Mouse (Mus musculus): ENCODE data around the gene Ldlrad3.

Ldlrad3 gene

GRCm38 (mm10) chr2:102113323-102113722, 72.9 kb downstream of the Ldlrad3 start:
- DNase-seq: no peak

GRCm38 (mm10) chr2:102111906-102112499, 74.2 kb downstream of the Ldlrad3 start:
- peak; percentile 63 for DNase-seq

DNA sequence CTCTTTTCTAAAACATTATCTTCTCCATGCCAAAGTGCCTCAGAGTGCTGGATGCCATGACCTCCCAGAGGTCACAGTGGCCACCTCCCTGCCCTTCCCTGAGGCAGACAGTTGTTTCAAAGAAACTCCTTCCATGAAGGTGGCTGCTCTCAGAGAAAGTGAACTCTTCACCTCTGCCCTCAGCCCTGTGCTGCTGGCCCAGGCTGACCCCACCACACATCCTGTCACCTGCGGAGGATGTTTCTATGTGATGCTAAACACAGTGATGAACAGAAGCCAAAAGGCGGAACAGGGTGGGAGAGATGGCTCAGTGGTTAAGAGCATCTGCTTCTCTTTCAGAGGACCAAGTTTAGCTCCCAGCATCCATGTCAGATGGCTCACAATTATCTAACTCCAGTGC, 75.9 kb downstream of the Ldlrad3 start:
- no peak for DNase-seq

DNA sequence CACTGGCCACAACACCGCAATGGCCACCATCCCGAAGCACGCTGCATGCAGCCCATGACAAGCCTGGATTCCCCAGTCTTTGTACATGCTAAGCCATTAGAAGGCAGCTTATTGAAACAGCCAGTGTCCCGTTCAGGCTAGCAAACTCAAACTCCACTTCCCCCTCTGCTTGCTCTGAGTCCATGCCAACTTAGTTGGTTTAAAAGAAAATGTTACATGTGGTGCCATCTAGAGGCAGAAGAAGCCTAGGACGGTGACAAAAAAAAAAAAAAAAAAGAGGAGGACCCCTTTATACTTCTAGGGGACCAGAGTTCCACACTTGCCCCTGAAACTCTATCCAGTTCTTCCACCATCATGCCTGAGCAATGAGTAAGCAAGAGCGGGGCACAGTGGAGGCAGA, 78.9 kb downstream of the Ldlrad3 start:
- peak; percentile 53 for DNase-seq

DNA sequence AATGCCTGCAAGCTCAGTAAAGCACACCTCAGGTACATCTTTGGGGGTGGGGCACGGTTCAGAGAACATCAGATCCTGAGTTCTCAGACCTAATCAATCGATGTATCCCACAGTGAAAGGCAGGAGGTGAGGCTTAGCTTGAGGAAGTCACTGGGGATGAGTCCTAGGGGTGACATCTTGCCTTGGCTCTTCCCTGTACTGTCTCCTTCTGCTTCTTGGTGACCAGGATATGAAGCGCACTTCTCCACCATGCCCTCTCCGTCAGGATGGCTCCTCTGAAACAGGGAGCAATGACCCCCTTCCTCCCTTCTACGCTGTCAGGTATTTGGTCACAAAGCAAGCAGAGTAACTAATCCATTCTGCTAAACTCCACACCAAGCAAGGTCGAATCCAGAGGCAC, 79.5 kb downstream of the Ldlrad3 start:
- DNase-seq: no peak

GRCm38 (mm10) chr2:102105454-102105853, 80.7 kb downstream of the Ldlrad3 start:
- no peak for DNase-seq

GRCm38 (mm10) chr2:102103955-102104354, 82.2 kb downstream of the Ldlrad3 start:
- peak; percentile 81 for DNase-seq

GRCm38 (mm10) chr2:102100490-102100889, 85.7 kb downstream of the Ldlrad3 start:
- DNase-seq: no peak

GRCm38 (mm10) chr2:102099702-102100450, 86.3 kb downstream of the Ldlrad3 start:
- no peak for DNase-seq

DNA sequence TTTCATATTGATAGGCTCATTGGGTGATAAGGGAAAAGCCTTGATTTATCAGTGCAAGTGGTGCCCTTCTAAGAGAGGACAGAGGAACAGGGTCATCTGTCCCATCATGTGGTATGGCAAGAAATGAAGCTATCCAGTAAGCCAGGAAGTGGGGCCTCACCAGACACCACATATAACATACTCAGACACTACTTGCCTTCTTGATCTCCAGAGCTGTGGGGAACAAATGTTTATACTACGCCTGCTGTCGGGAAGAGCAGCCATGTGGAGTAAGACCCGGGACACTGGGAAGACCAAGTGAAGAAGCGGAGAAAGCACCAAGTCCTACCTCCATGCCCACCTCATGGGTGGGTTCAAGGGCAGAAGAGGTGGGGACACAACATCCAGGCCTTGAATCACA, 86.9 kb downstream of the Ldlrad3 start:
- no peak for DNase-seq

DNA sequence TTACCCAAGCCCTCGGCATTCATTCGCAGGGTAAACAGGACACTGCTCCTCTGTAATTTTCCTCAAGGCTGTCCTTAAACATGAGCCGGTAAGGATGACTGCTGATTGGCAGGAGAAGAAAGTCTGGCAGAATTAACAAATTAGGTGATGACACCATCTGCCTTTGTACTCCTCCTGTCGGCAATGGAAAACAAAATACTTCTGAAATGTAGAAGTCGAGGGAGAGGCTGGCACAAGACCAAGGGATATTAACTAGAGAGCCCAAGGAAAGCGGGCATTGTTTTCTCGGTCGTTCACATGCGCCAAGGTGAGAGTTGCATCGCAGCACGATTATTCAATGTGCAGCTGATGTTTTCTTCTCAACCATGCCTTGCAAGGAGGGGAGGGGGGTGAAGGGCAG, 91.4 kb downstream of the Ldlrad3 start:
- DNase-seq: no peak

DNA sequence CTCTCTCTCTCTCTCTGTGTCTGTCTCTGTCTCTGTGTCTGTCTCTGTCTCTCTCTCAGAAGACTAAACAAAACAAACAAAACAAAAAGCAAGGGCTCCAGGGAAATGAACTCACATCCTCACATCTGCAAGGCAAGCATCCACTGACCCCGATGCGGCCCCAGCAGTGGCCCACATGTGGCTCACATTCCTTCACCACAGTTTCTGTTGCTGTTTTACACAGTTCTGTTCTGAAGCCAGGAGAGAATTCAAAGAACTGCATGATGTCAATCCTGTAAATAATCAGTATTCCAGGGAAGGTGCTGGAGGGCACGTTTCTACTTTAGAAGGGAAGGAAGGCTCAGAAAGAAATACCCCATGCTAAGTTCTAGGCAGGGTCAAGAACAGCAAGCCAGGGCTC, 91.9 kb downstream of the Ldlrad3 start:
- no peak for DNase-seq

DNA sequence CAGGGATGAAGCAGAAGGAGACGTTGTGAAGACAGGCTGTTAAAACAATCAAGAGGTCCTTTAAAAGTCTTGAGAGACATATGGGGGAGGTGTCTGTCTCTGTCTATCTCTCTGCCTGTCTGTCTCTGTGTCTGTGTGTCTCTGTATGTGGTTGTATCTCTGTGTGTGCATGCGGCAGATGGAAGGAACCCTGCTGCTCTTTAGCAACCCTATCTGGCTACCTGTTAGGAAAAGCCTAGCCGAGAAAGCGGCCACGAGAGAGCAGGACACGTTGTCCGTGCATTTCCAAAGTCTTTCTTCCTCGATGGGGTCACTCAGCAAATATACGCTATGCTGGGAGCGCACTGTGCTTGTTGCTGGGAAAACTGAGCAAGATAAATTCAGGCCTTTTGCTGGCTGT, 93.6 kb downstream of the Ldlrad3 start:
- DNase-seq: no peak

GRCm38 (mm10) chr2:102091516-102092350, 94.5 kb downstream of the Ldlrad3 start:
- DNase-seq: peak; percentile 74

GRCm38 (mm10) chr2:102087787-102088186, 98.4 kb downstream of the Ldlrad3 start:
- no peak for DNase-seq

GRCm38 (mm10) chr2:102086583-102086982, 99.6 kb downstream of the Ldlrad3 start:
- no peak for DNase-seq

DNA sequence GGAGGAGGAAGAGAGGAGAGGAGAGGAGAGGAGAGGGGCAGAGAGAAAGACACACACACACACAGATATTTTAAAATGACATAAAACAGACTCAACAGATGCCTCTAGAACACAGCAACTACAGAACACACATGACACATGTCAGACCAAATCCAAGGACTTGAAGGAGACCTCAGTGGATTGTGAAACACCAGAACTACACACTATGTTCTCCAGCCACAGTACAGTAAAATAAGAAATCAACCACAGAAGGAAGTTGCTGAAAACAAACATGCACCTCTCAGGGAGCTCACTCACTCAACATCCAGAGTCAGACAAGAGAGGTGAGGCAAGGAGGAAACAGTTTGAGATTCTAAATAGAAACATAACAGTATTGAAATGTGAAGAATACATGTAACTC, 103.4 kb downstream of the Ldlrad3 start:
- no peak for DNase-seq

DNA sequence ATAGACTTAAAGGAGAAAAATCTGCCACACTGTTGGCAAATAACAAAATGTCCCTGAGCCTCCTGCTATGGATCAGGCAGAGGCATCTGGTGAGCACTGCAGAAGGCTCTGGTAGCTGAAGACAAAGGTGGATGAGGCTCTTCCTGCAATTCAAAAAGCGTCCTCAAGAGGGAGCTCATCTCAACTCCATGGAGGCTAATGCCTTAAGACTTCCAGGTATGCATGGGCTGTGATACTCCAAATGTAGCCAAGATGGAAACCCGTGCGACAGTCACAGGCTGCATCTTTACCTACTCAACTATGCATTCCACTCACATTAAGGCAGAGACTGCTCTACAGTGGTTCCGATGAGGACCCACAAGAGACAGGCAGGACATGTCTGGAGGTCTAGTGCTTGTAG, 108.6 kb downstream of the Ldlrad3 start:
- DNase-seq: peak; percentile 72

GRCm38 (mm10) chr2:102076237-102076636, 109.9 kb downstream of the Ldlrad3 start:
- no peak for DNase-seq

DNA sequence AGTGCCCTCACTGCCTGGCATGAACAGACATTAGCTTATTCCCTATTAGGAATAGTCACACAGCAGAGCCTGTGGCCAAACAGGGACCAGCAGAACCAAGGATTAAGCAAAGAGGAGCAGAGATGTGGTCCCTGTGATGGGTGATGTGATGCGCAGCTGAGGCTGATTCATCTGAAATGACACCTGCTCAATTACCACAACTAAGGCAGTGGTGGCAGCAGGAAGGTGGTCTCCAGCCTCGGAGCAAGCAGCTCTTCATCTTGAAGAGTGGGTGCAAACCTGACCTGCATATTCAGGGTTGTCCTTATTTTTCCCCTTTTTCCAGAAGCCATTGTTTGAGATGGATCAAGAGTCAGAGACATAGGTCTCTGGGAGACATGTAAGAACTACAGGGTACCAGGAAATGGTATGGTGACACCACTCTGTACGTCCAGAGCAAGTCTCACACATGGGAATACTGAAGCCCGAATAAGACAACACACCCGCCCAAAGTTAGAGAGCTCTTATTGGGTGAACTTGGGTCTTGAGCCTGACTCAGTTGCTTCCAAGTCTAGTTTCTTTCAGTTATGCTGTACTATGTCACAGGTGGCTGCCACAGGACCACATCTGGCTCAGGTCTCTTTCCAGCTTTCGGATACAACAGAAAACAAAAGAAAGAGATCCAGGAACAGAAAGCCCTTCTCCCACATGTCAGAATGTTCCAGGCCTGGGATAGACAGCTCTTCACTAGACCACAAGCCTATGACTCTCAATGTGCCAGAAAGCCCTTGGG, 112.7 kb downstream of the Ldlrad3 start:
- DNase-seq: no peak

GRCm38 (mm10) chr2:102072859-102073258, 113.3 kb downstream of the Ldlrad3 start:
- DNase-seq: no peak

DNA sequence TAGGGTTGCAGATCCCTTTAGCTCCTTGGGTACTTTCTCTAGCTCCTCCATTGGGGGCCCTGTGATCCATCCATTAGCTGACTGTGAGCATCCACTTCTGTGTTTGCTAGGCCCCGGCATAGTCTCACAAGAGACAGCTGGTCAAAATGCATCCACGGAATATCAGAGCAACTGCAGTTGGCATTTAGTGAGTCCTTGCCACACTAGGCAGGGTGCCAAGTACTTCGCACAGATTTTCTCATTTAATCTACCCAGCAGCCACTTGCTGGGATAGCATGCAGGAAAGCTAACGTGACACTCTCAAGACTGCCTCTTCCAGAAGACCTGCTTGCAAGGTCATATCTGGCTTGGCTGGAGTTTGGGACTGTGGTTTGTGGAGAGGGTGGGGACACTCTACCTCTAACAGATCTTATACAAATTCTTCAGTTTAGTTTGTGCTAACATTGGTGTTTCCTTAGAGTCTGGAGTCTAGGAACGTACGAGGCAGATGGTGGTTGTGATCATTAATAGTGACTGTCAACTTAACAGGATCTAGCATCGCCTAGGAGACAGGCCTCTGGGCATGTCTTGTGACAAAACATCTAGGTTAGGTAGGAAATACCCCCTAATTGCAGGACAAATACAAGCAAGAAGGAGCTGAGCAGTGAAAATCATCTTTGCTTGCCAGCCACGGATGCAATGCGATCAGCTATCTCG, 115.0 kb downstream of the Ldlrad3 start:
- peak; percentile 64 for DNase-seq

All from layer of hippocampus, adult 9-11 months (tissue).